Mouse (Mus musculus) cortical plate, adult 2 months (tissue): ENCODE results near the gene Fam89a. TPM values are rescaled to one million over a fixed set of nuclear protein-coding genes. Genes with fewer than 3 reads are reported as not detected.

Experiments
- H3K27ac ChIP-seq: fragments of 200-500 bp; 2 replicates; pipeline ENCODE4 v1.5.1; 2012; ENCODE audit warnings: low read length, control low read depth, inconsistent platforms; ENCODE audit not compliant: insufficient read depth
- H3K4me1 ChIP-seq: fragments of 200-500 bp; 2 replicates; pipeline ENCODE4 v1.6.1; 2011; ENCODE audit warnings: low read length; ENCODE audit not compliant: control insufficient read depth, insufficient read depth
- H3K4me3 ChIP-seq: fragments of 200-500 bp; 2 replicates; pipeline ENCODE4 v1.5.1; 2011; ENCODE audit warnings: mild to moderate bottlenecking, low read length, control low read depth; ENCODE audit not compliant: insufficient read depth
- CTCF ChIP-seq: fragments of 200-500 bp; IDR thresholded peaks from 2 replicates; pipeline ENCODE4 v1.5.1; 2011; ENCODE audit warnings: mild to moderate bottlenecking, control low read depth, low read length; ENCODE audit not compliant: insufficient read depth; ENCODE audit errors: extremely low read depth
- POLR2A ChIP-seq: fragments of 200-500 bp; IDR thresholded peaks from 2 replicates; pipeline ENCODE4 v1.6.1; 2011; ENCODE audit warnings: mild to moderate bottlenecking, low read length, control low read depth; ENCODE audit not compliant: insufficient read depth; ENCODE audit errors: extremely low read depth
- polyA plus RNA-seq: library from polyadenylated mRNA; depleted of rRNA; stranded (reverse); fragments of >200 nt; gene quantifications from 2 replicates; pipeline ENCODE4 v1.2.3, GENCODE M21; 2012

Fam89a gene
- polyA plus RNA-seq, 1 experiment: 1.7 TPM

DNA sequence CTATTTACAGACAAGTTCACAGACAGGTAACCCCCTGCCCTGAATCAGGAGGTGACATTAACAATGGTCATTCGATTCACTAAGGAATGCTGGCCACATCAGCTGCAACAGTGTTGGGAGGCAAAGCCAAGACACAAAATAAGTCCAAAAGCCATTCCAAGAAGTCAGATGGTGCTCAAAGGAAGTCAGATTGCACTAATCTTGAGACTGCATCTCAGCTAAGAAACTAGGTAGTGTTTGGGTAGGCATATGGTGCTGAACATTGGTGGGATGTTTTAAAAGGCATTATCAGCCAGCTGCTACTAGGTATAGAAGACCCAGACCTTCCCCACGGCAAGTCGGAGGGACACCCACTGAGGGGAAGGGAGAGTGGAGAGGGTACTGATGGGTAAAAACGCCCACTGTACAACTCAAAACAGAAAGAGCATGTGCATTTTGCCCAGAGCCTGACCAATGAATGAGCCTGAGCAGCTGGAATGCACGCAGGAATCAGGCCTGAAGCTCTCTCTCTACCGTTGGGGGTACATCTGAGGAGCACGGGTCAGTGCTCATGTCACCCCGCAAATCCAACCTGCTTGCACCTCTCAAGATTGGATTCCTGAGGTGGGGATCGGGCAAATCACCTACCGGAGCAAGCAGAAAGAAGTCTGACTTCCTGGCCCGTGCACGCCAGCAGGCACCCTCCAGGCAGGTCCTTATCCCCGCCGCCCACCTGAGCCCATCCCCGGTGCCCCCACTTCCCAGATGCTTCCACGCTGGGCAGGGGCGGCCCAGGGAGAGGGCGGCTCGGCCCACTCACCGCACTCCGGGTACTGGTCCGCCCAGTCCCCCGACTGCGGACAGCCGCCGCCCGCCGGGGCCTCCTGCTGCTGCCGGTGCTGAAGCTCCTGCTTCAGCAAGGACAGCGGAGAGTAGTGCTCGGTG, 30.4 kb downstream of the Fam89a start:
- peak overlapping the region; percentile 66 for H3K4me3 ChIP-seq
- H3K4me1 ChIP-seq: peaks cover 9% of the 10 kb centered on the region; the same call in 1 of the 2 replicates
- TF ChIP-seq POLR2A (no peak), CTCF (no peak)
- no peak overlapping the region for H3K27ac ChIP-seq

DNA sequence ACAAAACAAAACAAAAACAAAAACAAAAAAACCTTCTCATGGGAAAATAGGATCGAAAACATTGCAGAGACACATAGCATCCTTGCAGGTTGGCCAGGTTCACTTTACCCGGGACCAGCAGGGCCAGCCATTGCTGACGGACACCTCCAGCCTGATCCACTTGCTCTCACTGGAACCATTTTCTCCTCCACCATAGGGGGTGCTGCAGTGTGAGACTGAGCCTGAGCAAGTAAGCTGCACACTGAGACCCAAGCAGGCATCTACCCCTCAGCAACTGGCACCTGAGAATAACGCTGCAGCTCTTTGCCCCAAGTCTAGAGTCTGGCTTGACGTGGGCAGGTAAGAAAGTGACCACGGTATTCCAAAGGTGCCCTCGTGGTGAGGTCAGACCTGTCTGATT, 31.5 kb downstream of the Fam89a start:
- H3K4me1 ChIP-seq: peaks cover 9% of the 10 kb centered on the region; the same call in 1 of the 2 replicates
- H3K4me3 ChIP-seq: no peak overlapping the region; the same call in 1 of the 2 replicates
- no peak overlapping the region for H3K27ac ChIP-seq
- peak; percentile 17; the same call in 1 of the 2 replicates for TF ChIP-seq CTCF
- TF ChIP-seq POLR2A: no peak

DNA sequence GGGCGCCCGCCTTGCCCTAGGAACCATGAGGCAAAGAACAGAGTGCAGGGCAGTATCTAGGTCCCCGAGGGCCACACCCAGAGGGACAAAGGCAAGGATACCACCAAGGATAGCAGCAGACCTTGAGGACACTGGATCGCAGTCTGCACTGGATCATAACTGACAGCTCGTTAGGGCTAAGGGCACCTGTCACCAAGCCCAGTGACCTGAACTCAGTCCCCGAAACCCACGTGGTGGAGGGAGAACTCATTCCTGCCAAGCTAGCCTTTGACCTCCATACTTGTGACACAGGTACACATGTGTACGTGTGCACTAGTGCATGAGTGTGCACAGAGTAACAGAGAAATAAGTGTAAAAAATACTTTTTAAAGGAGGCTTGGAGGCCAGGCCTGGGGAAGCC, 35.9 kb downstream of the Fam89a start:
- TF ChIP-seq CTCF: no peak
- TF ChIP-seq POLR2A: no peak
- Histone ChIP-seq H3K27ac (no peak overlapping the region), H3K4me3 (no peak overlapping the region), H3K4me1 (peaks cover 3% of the 10 kb centered on the region; the same call in 1 of the 2 replicates)

DNA sequence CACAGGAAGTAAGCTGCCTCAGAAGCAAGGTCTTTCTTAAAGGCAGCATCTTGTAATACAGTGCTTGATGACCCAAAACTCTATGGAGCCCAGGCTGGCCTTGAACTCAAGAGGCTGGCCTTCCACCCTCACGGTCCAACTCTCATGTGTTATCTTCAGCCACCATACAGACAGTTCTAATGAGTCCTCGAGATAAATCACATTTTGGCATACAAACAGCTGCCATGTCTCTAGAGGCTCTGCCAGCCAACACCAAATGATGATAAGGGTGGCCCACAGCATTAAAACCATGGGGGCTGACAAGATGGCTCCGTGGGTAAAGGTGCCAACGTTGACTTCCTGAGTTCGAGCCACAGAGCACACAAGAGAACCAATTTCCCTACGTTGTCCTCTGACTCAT, 38.4 kb downstream of the Fam89a start:
- TF ChIP-seq CTCF (no peak), POLR2A (no peak)
- Histone ChIP-seq H3K27ac (no peak overlapping the region), H3K4me3 (no peak overlapping the region), H3K4me1 (no peaks in the 10 kb centered on the region)

DNA sequence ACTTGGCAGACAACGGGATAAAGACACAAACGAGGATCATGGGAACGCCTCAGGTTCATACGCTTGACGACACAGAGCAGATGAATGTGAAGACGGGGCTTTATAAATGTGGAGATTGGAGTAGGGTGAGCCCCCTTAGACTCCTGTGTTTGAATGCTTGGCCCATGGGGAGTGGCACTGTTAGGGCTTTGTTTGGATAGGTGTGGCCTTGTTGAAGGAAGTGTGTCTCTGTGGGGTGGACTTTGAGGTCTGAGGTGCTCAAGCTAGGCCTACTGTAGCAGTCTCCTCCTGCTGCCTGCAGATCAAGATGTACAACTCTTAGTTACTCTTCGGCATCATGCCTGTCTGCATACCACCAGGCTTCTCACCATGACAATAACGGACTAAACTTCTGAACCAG, 45.8 kb downstream of the Fam89a start:
- TF ChIP-seq POLR2A (no peak), CTCF (no peak)
- no peak overlapping the region for H3K4me3 ChIP-seq
- no peaks in the 10 kb centered on the region for H3K4me1 ChIP-seq
- no peak overlapping the region for H3K27ac ChIP-seq

DNA sequence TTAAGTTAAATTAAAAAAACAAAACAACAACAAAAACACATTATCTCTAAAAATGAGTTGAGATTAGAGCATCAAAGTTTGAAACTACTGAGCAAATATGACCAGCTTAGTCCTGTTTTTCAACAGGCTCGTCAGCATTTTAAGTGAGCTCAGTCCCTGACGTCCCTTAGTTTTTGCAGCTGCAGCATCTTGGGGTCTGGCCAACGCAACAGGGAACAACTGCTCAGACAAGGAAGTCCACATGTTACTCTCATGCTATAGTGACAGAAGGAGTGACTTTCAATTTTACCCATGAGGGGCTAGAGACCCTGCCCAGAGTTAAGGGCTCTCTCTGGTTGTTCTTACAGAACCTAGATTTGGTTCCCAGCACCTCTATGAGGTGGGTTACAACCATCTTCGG, 47.3 kb downstream of the Fam89a start:
- no peak overlapping the region for H3K27ac ChIP-seq
- TF ChIP-seq POLR2A (no peak), CTCF (no peak)
- no peak overlapping the region for H3K4me3 ChIP-seq
- H3K4me1 ChIP-seq: no peaks in the 10 kb centered on the region

DNA sequence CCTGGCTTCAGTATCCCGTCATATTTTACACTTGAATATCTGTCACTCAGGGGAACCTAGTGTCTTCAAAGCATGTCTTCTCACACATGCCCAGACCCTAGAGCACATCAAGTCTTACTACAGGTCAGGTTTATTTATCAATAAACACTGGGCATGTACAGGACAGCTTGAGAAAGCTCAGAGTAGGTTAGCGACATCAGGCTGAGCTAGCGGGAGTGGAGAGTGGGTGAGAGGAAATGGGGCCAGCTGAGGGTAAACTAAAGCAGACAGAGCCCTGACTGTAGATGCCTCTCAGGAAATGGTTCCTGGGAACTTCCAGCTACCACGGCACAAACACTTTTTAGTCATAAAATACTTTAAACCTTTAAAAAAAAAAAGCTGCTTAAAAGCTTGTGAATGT, 48.1 kb downstream of the Fam89a start:
- H3K27ac ChIP-seq: no peak overlapping the region
- no peaks in the 10 kb centered on the region for H3K4me1 ChIP-seq
- TF ChIP-seq CTCF (no peak), POLR2A (no peak)
- H3K4me3 ChIP-seq: no peak overlapping the region

DNA sequence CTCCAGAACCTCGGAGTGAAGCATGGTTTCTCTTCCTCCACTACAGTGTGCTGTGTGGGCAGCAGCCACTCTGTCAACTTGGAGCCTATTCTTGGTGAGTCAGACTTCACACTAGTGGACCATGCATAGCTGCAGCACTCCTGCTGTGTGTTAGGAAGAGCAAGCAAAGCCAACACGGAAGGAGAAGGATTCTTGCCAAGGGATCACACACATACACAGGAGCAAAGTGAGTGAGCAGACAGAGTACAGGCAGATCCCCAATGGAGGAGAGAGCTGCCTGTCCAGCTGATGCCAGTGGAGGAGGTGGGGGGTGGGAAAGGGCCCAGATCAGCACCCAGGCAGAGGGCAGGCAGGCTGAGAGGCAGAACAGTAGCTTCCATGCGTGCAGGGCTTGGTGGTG, 49.4 kb downstream of the Fam89a start:
- Histone ChIP-seq H3K27ac (no peak overlapping the region), H3K4me1 (no peaks in the 10 kb centered on the region), H3K4me3 (no peak overlapping the region)
- TF ChIP-seq CTCF: no peak
- TF ChIP-seq POLR2A: no peak

DNA sequence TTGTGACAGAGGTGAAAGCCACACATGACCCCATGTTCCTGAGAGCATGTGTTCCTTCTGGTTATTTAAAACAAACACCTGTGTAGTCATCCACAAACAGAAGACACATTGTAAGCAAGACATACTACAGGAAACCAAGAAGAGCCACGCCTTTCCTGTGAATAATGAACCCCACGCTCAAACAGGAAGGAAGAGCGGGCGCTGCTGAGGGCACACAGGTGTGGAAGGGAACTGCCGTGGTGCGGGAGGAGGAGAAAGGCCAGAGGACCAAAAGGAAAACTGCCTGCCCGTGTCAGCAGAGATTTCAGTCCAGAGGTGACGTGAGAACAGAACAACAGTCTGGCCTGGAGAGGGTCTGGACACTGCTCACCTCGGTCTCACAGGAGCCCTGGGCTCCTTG, 50.6 kb downstream of the Fam89a start:
- no peak overlapping the region for H3K4me3 ChIP-seq
- no peak for TF ChIP-seq POLR2A
- TF ChIP-seq CTCF: no peak
- H3K4me1 ChIP-seq: no peaks in the 10 kb centered on the region
- no peak overlapping the region for H3K27ac ChIP-seq

DNA sequence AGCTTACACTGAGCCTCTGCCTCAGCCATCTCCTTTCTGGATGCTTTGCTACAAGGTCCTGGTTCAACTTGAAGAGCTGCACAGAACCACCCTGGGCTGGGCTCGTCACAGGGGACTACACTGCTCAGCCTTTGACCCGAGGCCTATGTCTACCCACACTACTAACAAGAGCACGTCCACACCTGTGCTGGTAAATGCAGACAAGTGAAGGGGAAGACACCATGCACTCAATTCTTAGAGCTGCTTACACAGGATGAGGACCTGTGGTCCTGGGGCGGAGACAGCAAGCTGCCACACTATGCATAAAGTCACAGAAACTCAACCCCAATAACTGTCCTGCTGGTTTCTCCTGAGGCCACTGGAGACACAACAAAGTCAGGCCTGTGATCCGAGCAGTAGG, 51.4 kb downstream of the Fam89a start:
- no peak overlapping the region for H3K4me3 ChIP-seq
- no peaks in the 10 kb centered on the region for H3K4me1 ChIP-seq
- no peak for TF ChIP-seq CTCF
- no peak for TF ChIP-seq POLR2A
- H3K27ac ChIP-seq: no peak overlapping the region
